Mouse (Mus musculus) thymus, adult 2 months (tissue): Measurements from ENCODE around the gene Pde11a.

Source experiments
- CTCF ChIP-seq: fragments of 200-500 bp; IDR thresholded peaks from 2 replicates; pipeline ENCODE4 v1.5.1; 2012; ENCODE audit warnings: mild to moderate bottlenecking, control low read depth, low read length, moderate library complexity, borderline replicate concordance; ENCODE audit not compliant: control insufficient read depth, poor library complexity, insufficient read depth; ENCODE audit errors: extremely low read depth
- POLR2A ChIP-seq: fragments of 200-500 bp; IDR thresholded peaks from 2 replicates; pipeline ENCODE4 v1.6.1; 2012; ENCODE audit warnings: mild to moderate bottlenecking, low read length, control low read depth, moderate library complexity; ENCODE audit not compliant: control insufficient read depth, poor library complexity, insufficient read depth; ENCODE audit errors: extremely low read depth

DNA sequence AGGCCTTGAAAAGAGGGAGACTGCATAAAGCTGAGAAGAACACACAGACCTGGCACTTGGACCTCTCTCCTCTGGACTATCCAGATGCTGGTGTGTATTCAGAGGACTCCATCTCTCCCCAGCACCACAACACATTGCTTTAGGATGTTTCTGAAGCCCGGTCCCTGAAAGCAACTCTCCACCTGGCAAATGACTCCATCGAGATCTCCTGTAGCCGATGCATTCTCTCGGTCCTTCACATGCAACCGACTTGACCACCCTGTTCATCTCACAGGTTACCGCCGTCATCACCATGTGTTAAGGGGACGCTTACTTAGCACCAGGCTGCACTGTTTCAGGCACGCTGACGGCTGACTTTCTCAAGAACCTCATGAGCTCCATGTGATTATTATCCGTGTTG lies 343.7 kb downstream of the Pde11a start:
- TF ChIP-seq CTCF (no peak), POLR2A (no peak)
